Mouse (Mus musculus) forebrain, embryonic 10.5 days (tissue): ENCODE measurements around the gene Gucy2d. TPM values are rescaled to one million over a fixed set of nuclear protein-coding genes. Genes with fewer than 3 reads are reported as not detected.

Experiments used
- DNase-seq: peaks from one replicate; pipeline ENCODE4 v3.0.0-alpha.2; 2017; ENCODE audit warnings: low spot score; ENCODE audit errors: extremely low spot score
- H3K27ac ChIP-seq: fragments of 300-500 bp; sonication (generic); 2 replicates; pipeline ENCODE4 v1.5.1; 2016; ENCODE audit warnings: mild to moderate bottlenecking
- H3K27me3 ChIP-seq: fragments of 300-500 bp; sonication (generic); 2 replicates; pipeline ENCODE4 v1.6.1; 2016; ENCODE audit warnings: mild to moderate bottlenecking; ENCODE audit not compliant: poor library complexity, severe bottlenecking
- H3K36me3 ChIP-seq: fragments of 300-500 bp; sonication (generic); replicated peaks from 2 replicates; pipeline ENCODE4 v1.6.1; 2016; ENCODE audit warnings: mild to moderate bottlenecking, moderate library complexity
- H3K4me1 ChIP-seq: fragments of 300-500 bp; sonication (generic); 2 replicates; pipeline ENCODE4 v1.6.1; 2016
- H3K4me3 ChIP-seq: fragments of 300-500 bp; sonication (generic); 2 replicates; pipeline ENCODE4 v1.5.1; 2016; ENCODE audit warnings: mild to moderate bottlenecking, moderate library complexity
- H3K9me3 ChIP-seq: fragments of 300-500 bp; sonication (generic); 2 replicates; pipeline ENCODE4 v1.6.1; 2016; ENCODE audit warnings: mild to moderate bottlenecking, moderate library complexity
- WGBS: fragments of 180-500 bp; shearing (Covaris S2); methylation state at CpG from one replicate; pipeline ENCODE4 v1.1.7; 2016; 5-methylcytosine and 5-hydroxymethylcytosine counted together
- polyA plus RNA-seq: library from polyadenylated mRNA; unstranded; fragments of >200 nt; fragmentation: Nextera tagmentation; extraction: Ambion mirVana; gene quantifications from 2 replicates; pipeline ENCODE4 v1.2.1, GENCODE M21; 2016

The Gucy2d gene
- polyA plus RNA-seq, 1 experiment from 2014 or later: not detected

DNA sequence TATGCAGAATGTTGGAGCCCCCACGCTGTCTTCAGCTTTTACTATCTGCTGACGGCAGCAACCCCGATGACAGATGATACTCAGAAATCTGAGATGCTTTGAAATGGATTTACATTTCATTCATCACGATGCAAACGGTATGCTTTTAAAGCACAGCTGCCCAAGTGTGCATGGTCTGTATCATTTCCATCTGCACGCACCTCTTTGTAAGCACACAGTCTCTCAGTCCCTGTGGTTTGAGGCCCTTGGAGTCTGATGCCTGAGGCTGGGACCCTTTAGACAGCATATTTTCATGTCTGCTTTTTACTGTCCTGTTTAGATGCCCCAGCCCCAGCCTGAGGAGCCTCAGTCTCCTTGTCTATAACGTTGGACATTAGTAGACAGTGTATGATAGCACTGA is 20.1 kb downstream of the Gucy2d start:
- no peak overlapping the region for H3K4me3 ChIP-seq
- 88% methylated on average over 7 of the region's 7 CpGs for WGBS
- H3K27ac ChIP-seq: no peak overlapping the region
- H3K36me3 ChIP-seq: no peaks in the 10 kb centered on the region
- H3K27me3 ChIP-seq: no peaks in the 10 kb centered on the region
- no peak for DNase-seq
- no peaks in the 10 kb centered on the region for H3K4me1 ChIP-seq
- H3K9me3 ChIP-seq: no peaks in the 10 kb centered on the region

GRCm38 (mm10) chr7:98469089-98469488 is 28.9 kb downstream of the Gucy2d start:
- Histone ChIP-seq H3K4me1 (no peaks in the 10 kb centered on the region), H3K9me3 (no peaks in the 10 kb centered on the region), H3K27ac (no peak overlapping the region), H3K4me3 (no peak overlapping the region), H3K27me3 (no peaks in the 10 kb centered on the region), H3K36me3 (no peaks in the 10 kb centered on the region)
- WGBS: 80% methylated on average over 3 of the region's 3 CpGs
- no peak for DNase-seq

DNA sequence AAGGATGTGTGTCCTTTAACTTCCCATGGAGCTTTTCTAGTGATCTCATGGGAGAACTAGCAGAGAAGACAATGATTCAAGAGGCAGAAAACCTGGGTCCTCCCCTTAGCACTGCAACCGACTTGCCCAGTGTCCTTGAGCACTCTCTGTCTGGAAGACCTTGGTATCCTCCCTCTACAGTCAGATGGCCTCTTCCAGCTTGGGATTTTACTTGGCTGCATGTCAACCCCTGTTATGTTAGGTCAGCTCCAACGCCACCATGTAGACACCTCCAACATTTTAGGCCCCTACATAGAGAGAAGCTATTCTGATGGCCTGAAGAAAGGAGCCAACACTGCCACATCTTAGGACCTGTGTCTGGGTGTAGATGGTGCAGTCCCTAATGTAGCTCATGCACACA is 32.3 kb downstream of the Gucy2d start:
- no peak overlapping the region for H3K4me3 ChIP-seq
- H3K9me3 ChIP-seq: no peaks in the 10 kb centered on the region
- no peaks in the 10 kb centered on the region for H3K27me3 ChIP-seq
- no peaks in the 10 kb centered on the region for H3K4me1 ChIP-seq
- no peak for DNase-seq
- WGBS: 88% methylated on average over 2 of the region's 2 CpGs
- H3K27ac ChIP-seq: no peak overlapping the region
- no peaks in the 10 kb centered on the region for H3K36me3 ChIP-seq

GRCm38 (mm10) chr7:98474558-98474957 is 34.3 kb downstream of the Gucy2d start:
- 79% methylated on average over 1 of the region's 1 CpGs for WGBS
- Histone ChIP-seq H3K4me3 (no peak overlapping the region), H3K36me3 (no peaks in the 10 kb centered on the region), H3K27me3 (0 out of 2 replicates have a peak, but pooled peaks cover 4% of the 10 kb centered on the region), H3K27ac (no peak overlapping the region), H3K4me1 (no peaks in the 10 kb centered on the region), H3K9me3 (no peaks in the 10 kb centered on the region)
- no peak for DNase-seq

DNA sequence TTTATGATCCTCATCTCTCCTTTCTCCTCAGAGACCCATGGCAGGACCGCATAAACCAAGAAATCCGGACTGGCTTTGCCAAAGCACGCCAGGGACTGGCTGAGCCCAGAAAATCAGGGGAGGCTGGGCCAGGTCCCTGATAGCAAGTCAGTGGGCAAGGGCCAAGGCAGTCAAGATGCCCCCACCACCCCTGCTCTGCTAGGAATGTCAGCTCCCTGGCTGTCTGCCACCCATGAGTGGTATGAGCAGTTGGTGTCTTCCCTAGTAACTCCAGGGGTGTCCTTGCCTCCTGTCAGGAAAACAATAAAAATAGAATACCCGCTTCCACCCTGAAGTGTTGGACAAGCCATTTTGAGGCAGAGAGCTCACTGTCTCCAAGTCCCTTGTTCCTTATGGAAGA is 36.9 kb downstream of the Gucy2d start:
- Histone ChIP-seq H3K36me3 (no peaks in the 10 kb centered on the region), H3K4me1 (peaks cover 6% of the 10 kb centered on the region), H3K9me3 (no peaks in the 10 kb centered on the region), H3K27me3 (peaks cover 13% of the 10 kb centered on the region; the same call in 1 of the 2 replicates), H3K27ac (no peak overlapping the region), H3K4me3 (no peak overlapping the region)
- DNase-seq: no peak
- WGBS: 91% methylated on average over 4 of the region's 4 CpGs

- H3K27me3 ChIP-seq: peaks cover 20% of the 10 kb centered on the region; the same call in 1 of the 2 replicates
- H3K4me1 ChIP-seq: peaks cover 15% of the 10 kb centered on the region
- H3K36me3 ChIP-seq: no peaks in the 10 kb centered on the region
- 76% methylated on average over 1 of the region's 1 CpGs for WGBS
- H3K4me3 ChIP-seq: no peak overlapping the region
- H3K9me3 ChIP-seq: no peaks in the 10 kb centered on the region
- no peak for DNase-seq
- no peak overlapping the region for H3K27ac ChIP-seq
These were observed 40.3 kb downstream of the Gucy2d start for GRCm38 (mm10) chr7:98480481-98480880.

DNA sequence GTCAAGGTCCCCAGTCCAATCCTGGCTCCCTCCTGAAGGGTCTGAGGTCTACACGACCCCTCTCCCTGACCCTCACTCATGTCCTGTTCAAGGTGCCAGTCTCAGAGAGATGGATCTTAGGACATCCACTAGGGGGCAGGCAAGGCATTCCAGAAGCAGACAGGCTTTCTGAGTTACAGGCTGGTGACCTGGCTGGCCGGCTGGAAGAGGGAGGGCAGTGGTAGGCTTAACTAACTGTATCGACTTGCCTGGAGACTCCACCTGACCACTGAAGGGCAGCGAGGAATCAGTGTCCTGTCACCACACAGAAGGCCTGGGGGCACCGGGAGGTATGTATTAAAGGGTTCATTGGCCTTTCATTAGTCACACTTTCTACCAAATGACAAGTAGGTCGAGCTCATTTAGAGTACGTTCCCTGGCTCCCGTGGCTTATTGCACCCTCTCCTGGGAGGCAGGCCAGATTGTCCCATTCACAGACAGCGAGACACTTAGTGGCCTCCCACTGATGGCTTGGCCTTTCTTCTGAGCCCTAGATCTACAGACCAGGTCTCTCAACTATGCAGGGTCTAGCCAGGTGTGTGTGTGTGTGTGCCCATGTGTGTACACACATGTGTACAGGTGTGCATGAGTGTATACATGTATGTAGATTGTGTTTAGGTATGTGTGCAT is 41.0 kb downstream of the Gucy2d start:
- DNase-seq: peak; percentile 81
- H3K27ac ChIP-seq: no peak overlapping the region
- 24% methylated on average over 9 of the region's 9 CpGs for WGBS

GRCm38 (mm10) chr7:98481861-98482260 is 41.6 kb downstream of the Gucy2d start:
- peaks cover 19% of the 10 kb centered on the region for H3K4me1 ChIP-seq
- H3K27me3 ChIP-seq: peaks cover 20% of the 10 kb centered on the region; the same call in 1 of the 2 replicates
- WGBS: 81% methylated on average over 8 of the region's 8 CpGs
- DNase-seq: no peak
- no peak overlapping the region for H3K4me3 ChIP-seq
- no peaks in the 10 kb centered on the region for H3K36me3 ChIP-seq
- H3K27ac ChIP-seq: no peak overlapping the region
- H3K9me3 ChIP-seq: no peaks in the 10 kb centered on the region

More for the DNA sequence above, 41.0 kb downstream of the Gucy2d start:
- no peak overlapping the region for H3K4me3 ChIP-seq
- peaks cover 15% of the 10 kb centered on the region for H3K4me1 ChIP-seq
- H3K9me3 ChIP-seq: no peaks in the 10 kb centered on the region
- H3K27me3 ChIP-seq: peaks cover 20% of the 10 kb centered on the region; the same call in 1 of the 2 replicates
- no peaks in the 10 kb centered on the region for H3K36me3 ChIP-seq

DNA sequence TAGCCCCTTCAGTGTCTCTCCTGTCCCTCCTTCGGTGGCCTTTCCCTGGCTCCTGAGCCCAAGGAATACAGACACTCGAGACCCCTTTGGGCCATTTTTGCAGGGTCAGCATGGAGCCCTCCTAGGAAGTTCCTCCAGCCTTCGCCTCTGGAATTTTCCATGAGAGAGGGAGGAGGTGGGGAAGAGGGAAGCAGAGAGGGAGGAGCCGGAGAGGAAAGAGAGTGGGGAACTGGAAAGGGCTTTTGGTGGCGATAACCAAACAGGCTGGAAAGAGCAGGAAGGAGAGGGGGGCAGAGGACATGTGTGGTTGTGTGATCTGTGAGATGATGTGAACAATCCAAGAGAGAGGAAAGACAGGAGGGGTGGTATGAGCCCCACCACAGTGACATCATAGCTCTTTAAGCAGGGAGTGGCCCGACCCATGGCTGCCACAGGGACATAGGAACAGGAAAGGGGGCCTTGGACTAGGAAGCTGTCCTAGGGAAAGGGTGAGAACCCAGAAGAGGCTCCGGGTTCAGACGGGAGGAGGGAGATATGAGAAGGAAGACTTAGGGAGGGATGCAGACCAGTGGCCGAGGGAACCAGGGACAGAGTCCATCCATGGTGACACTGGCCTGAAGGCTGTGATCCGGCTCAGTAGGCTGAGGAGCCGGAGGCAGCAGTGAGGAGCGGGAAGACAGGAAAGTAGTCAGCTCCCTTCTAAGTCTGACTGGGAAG is 42.5 kb downstream of the Gucy2d start:
- Histone ChIP-seq H3K36me3 (no peaks in the 10 kb centered on the region), H3K4me1 (peaks cover 20% of the 10 kb centered on the region), H3K9me3 (no peaks in the 10 kb centered on the region), H3K4me3 (no peak overlapping the region), H3K27me3 (peaks cover 28% of the 10 kb centered on the region), H3K27ac (0 out of 2 replicates have a peak overlapping the region, but pooled peaks have one; percentile 13)
- DNase-seq: no peak
- WGBS: 63% methylated on average over 12 of the region's 12 CpGs

GRCm38 (mm10) chr7:98483268-98483607 is 43.0 kb downstream of the Gucy2d start:
- H3K27ac ChIP-seq: 0 out of 2 replicates have a peak overlapping the region, but pooled peaks have one; percentile 13
- no peak overlapping the region for H3K4me3 ChIP-seq
- 38% methylated on average over 8 of the region's 8 CpGs for WGBS
- peaks cover 20% of the 10 kb centered on the region for H3K4me1 ChIP-seq
- H3K9me3 ChIP-seq: no peaks in the 10 kb centered on the region
- no peak for DNase-seq
- H3K27me3 ChIP-seq: peaks cover 33% of the 10 kb centered on the region
- no peaks in the 10 kb centered on the region for H3K36me3 ChIP-seq

DNA sequence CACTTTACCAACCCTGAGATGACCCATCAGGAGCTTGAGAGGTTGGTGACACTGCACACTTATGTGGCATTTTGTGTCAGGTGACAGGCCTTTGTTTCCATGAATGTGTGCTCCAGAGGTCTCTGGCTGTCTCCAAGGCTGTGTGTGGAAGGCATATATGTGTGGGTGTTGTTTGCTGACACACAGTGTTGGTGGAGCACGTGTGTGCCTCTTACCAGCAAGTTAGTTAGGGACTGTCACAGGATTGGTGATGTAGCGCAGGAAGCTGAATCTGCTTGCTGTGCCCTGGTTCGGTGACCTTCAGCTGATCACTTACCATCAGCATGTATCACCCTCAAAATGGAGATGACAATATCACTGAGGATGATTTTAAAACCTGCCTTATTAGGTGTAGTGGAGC is 44.7 kb downstream of the Gucy2d start:
- Histone ChIP-seq H3K4me1 (peaks cover 30% of the 10 kb centered on the region), H3K27ac (no peak overlapping the region), H3K4me3 (no peak overlapping the region), H3K9me3 (no peaks in the 10 kb centered on the region), H3K36me3 (no peaks in the 10 kb centered on the region), H3K27me3 (peaks cover 42% of the 10 kb centered on the region)
- no peak for DNase-seq
- WGBS: 93% methylated on average over 3 of the region's 3 CpGs

- WGBS: 88% methylated on average over 4 of the region's 4 CpGs
- H3K9me3 ChIP-seq: no peaks in the 10 kb centered on the region
- H3K27ac ChIP-seq: no peak overlapping the region
- DNase-seq: no peak
- H3K4me3 ChIP-seq: no peak overlapping the region
- peaks cover 34% of the 10 kb centered on the region for H3K4me1 ChIP-seq
- peaks cover 44% of the 10 kb centered on the region for H3K27me3 ChIP-seq
- H3K36me3 ChIP-seq: no peaks in the 10 kb centered on the region
These were observed 45.3 kb downstream of the Gucy2d start for GRCm38 (mm10) chr7:98485508-98485907.

DNA sequence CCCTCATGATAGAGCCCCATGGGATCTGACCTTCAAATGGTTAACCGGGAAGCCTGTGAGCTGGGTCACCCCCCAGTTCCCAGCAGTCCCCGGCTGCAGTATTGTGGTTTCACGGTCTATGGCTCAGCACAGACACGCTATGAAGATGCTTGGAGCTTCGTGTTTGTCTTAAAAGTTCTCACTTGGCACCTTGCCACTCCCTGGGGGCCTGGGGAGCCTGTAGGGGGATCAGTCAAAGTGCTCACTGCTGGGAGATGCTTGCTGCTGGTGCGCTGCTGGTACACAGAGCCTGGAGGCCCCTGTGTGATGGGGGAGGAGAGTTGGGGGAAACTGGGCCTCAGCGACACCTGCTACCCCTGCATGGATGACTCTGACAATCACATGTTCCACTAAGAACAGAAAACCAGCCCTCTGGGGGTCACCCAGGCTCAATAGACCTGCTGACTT is 46.3 kb downstream of the Gucy2d start:
- H3K4me3 ChIP-seq: no peak overlapping the region
- WGBS: 81% methylated on average over 7 of the region's 7 CpGs
- no peak for DNase-seq
- H3K4me1 ChIP-seq: peaks cover 28% of the 10 kb centered on the region
- no peak overlapping the region for H3K27ac ChIP-seq
- H3K36me3 ChIP-seq: no peaks in the 10 kb centered on the region
- peaks cover 54% of the 10 kb centered on the region for H3K27me3 ChIP-seq
- H3K9me3 ChIP-seq: no peaks in the 10 kb centered on the region
